Mouse (Mus musculus) embryonic facial prominence, embryonic 15.5 days (tissue): ENCODE measurements around the gene St3gal4. TPM values are rescaled to one million over a fixed set of nuclear protein-coding genes. Genes with fewer than 3 reads are reported as not detected.
"Not testable (repeated sequence)": the region's sequence is repeated elsewhere in the genome, so short reads cannot be mapped to it uniquely, and the experiment has no call there.

Experiments
- ATAC-seq: fragments of 200-750 bp; cut with Nextera tagmentation; 2 replicates; pipeline ENCODE4 v1.8.0; 2017; ENCODE audit warnings: low read depth, moderate TSS enrichment; ENCODE audit not compliant: insufficient number of reproducible peaks, low FRiP score, low TSS enrichment
- H3K27ac ChIP-seq: fragments of 300-500 bp; sonication (generic); replicated peaks from 2 replicates; pipeline ENCODE4 v1.5.1; 2015; ENCODE audit warnings: mild to moderate bottlenecking, inconsistent platforms
- H3K27me3 ChIP-seq: fragments of 300-500 bp; sonication (generic); 2 replicates; pipeline ENCODE4 v1.6.1; 2015; ENCODE audit warnings: inconsistent platforms
- H3K36me3 ChIP-seq: fragments of 300-500 bp; sonication (generic); 2 replicates; pipeline ENCODE4 v1.6.1; 2015; ENCODE audit warnings: mild to moderate bottlenecking, inconsistent platforms
- H3K4me1 ChIP-seq: fragments of 300-500 bp; sonication (generic); 2 replicates; pipeline ENCODE4 v1.6.1; 2015; ENCODE audit warnings: inconsistent platforms
- H3K4me2 ChIP-seq: fragments of 300-500 bp; sonication (generic); replicated peaks from 2 replicates; pipeline ENCODE4 v1.6.1; 2015; ENCODE audit warnings: mild to moderate bottlenecking, inconsistent platforms
- H3K4me3 ChIP-seq: fragments of 300-500 bp; sonication (generic); replicated peaks from 2 replicates; pipeline ENCODE4 v1.5.1; 2015; ENCODE audit warnings: mild to moderate bottlenecking, inconsistent platforms
- H3K9ac ChIP-seq: fragments of 300-500 bp; sonication (generic); 2 replicates; pipeline ENCODE4 v1.6.1; 2015; ENCODE audit warnings: inconsistent platforms
- H3K9me3 ChIP-seq: fragments of 300-500 bp; sonication (generic); replicated peaks from 2 replicates; pipeline ENCODE4 v1.6.1; 2016; ENCODE audit warnings: inconsistent platforms
- WGBS: fragments of 180-500 bp; shearing (Covaris S2); methylation state at CpG from one replicate; pipeline ENCODE4 v1.1.7; 2015; 5-methylcytosine and 5-hydroxymethylcytosine counted together
- polyA plus RNA-seq: library from polyadenylated mRNA; unstranded; fragments of >200 nt; fragmentation: Nextera tagmentation; extraction: Ambion mirVana; gene quantifications from 2 replicates; pipeline ENCODE4 v1.2.1, GENCODE M21; 2015

Gene St3gal4
- polyA plus RNA-seq, 1 experiment from 2014 or later: 42.8 TPM

DNA sequence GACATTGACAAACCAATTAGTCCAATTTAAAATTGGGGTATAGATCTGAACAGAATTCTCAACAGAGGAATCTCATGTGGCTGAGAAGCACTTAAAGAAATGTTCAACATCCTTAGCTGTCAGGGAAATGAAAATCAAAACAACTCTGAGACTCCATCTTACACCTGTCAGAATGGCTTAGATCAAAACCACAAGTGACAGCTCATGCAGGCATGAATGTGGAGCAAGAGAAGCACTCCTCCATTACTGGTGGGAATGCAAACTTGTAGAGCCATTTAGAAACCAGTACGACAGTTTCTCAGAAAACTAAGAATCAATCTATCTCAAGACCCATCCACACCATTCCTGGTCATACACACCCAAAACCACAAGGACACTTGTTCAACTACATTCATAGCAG, 33.9 kb upstream of the St3gal4 start:
- no peaks in the 10 kb centered on the region for H3K27me3 ChIP-seq
- H3K9me3 ChIP-seq: no peaks in the 10 kb centered on the region
- H3K4me2 ChIP-seq: no peak overlapping the region
- peaks cover 23% of the 10 kb centered on the region for H3K4me1 ChIP-seq
- no peak overlapping the region for H3K27ac ChIP-seq
- ATAC-seq: no peak
- H3K4me3 ChIP-seq: no peak overlapping the region
- no peak overlapping the region for H3K9ac ChIP-seq
- 72% methylated on average over 1 of the region's 1 CpGs for WGBS
- H3K36me3 ChIP-seq: no peaks in the 10 kb centered on the region

DNA sequence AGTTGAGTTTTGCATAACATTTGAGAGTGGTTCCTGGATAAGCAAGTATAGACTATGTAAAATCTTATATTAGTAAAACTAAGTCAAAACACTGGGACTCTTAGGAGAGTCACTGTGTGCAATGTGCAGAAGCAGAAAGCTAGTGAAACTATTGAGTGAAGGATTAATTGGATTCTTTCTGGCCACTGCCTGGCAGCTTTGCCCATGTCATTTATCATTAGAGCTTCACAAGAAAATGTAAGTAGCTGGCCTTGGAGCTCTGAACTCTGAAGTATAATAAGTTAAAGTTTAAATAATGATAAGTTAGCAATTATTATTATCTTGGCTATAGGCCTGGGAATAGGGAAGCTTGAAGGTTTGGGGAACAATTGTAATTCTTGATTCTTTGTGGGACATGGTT, 29.8 kb upstream of the St3gal4 start:
- not testable (repeated sequence) for H3K4me2 ChIP-seq, ATAC-seq, H3K4me3 ChIP-seq, H3K27me3 ChIP-seq, H3K9ac ChIP-seq, H3K9me3 ChIP-seq, H3K27ac ChIP-seq, H3K36me3 ChIP-seq, H3K4me1 ChIP-seq

DNA sequence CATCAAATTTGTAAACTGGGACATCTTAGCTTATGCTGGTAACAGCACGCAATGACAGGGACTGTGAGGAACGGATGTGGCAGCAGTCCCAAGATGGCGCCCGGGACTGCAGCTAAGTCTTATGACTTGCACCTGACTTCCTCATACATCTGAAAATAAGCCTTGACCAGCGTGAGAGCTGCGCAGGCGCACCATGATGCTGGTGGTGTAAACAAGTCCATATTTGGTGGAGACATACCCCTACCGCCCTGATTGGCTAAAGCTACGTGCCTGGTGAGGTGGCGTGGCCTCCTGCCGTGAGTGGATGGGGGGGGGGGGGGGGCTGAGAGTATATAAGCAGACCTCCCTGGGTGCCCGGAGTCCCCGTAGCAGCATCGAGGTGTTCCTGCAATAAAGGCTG, 28.2 kb upstream of the St3gal4 start:
- not testable (repeated sequence) for H3K9me3 ChIP-seq, H3K4me2 ChIP-seq, H3K36me3 ChIP-seq, H3K4me1 ChIP-seq, H3K27me3 ChIP-seq, H3K4me3 ChIP-seq, H3K27ac ChIP-seq, ATAC-seq, H3K9ac ChIP-seq
- 90% methylated on average over 14 of the region's 14 CpGs for WGBS

DNA sequence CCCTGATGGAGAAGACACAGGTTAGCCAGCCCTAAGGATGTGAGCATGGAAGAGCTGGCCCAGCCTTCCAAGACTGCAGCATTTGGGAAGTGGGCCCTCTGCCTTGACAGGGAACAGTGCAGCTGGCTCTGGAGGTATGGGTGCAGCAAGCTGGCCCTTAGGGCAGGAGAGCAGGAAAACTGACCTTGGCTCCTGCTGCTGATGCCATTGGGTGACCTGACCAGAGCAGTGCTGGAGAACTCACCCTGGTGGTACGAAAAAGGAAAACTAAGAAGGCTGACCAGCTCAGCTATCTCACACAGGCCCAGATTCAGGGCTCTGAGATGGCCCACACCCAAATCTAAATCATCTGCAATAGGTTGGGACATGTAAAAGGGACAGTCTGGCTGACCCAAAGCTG, 26.8 kb upstream of the St3gal4 start:
- H3K4me1 ChIP-seq: no peaks in the 10 kb centered on the region
- H3K27ac ChIP-seq: no peak overlapping the region
- no peak overlapping the region for H3K4me2 ChIP-seq
- ATAC-seq: peak; percentile 19; the same call in 1 of the 2 replicates
- no peaks in the 10 kb centered on the region for H3K36me3 ChIP-seq
- no peaks in the 10 kb centered on the region for H3K27me3 ChIP-seq
- no peaks in the 10 kb centered on the region for H3K9me3 ChIP-seq
- H3K4me3 ChIP-seq: no peak overlapping the region
- WGBS: 90% methylated on average over 1 of the region's 1 CpGs
- no peak overlapping the region for H3K9ac ChIP-seq

DNA sequence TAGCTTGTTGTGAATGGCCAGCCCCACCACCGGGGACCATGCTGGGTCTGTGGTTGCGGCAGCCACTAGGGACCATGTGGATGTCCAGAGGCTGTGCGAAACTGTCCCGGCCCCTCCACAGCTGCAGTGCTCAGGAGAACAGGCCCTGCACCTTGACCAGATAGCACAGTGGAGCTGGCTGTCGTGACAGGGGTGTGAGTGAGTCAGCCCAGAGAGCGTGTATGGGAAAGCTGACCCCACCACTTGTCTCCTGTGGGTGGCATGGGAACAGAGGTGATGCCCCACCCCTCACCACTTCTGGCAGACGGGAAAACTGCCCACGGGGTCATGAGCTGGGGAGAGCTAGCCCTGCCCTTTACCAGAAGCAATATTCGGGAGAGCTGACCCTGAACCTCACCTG, 26.1 kb upstream of the St3gal4 start:
- Histone ChIP-seq H3K27ac (no peak overlapping the region), H3K4me3 (no peak overlapping the region), H3K9me3 (no peaks in the 10 kb centered on the region), H3K4me2 (no peak overlapping the region), H3K4me1 (0 out of 2 replicates have a peak, but pooled peaks cover 5% of the 10 kb centered on the region), H3K9ac (no peak overlapping the region), H3K27me3 (no peaks in the 10 kb centered on the region), H3K36me3 (no peaks in the 10 kb centered on the region)
- 87% methylated on average over 9 of the region's 9 CpGs for WGBS
- no peak for ATAC-seq

DNA sequence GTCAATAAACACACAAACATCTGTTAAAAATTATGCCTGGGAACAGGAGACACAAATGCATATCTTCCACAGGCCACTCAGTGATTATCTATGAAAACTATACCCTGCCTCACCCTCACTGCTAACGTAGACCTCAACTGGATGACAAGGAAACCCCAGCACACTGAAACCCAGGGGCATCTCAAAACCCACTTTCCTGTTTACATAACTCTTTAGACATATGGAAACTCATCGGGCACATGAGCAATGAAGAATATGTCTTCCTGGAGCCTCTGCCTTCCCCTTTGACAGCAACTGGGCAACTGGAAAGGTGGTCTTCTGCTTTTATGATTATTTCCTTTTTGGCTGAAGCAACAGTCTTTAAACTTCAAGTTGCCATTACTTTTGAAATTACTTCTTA, 23.2 kb upstream of the St3gal4 start:
- ATAC-seq: no peak
- Histone ChIP-seq H3K27me3 (no peaks in the 10 kb centered on the region), H3K27ac (no peak overlapping the region), H3K4me2 (no peak overlapping the region), H3K4me3 (no peak overlapping the region), H3K9ac (no peak overlapping the region), H3K36me3 (no peaks in the 10 kb centered on the region), H3K4me1 (0 out of 2 replicates have a peak, but pooled peaks cover 8% of the 10 kb centered on the region), H3K9me3 (no peaks in the 10 kb centered on the region)
- WGBS: 56% methylated on average over 2 of the region's 2 CpGs

DNA sequence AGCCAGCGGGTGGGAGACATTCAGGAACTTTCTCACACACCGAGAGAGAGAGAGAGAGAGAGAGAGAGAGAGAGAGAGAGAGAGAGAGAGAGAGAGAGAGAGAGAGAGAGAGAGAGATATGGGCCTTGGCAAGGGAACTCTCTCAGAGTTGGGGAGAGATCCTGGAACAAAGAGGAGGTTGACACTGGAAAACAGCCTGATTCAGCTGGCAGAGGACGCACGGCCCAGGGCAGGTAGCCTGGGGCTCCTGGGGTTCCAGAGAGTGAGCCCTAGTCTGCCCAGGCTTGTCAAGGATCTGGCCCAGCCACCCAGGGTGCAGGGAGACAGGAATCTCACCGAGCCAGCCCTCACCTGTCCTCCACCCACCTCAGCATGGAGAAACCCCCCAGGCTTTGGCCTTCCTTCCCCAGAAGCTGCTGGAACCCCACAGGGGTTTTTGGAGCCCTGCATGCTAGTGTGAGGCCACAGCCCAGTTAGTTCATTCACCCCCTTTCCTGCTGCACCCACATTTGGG, 20.2 kb upstream of the St3gal4 start:
- Histone ChIP-seq H3K4me3 (no peak overlapping the region), H3K27ac (no peak overlapping the region), H3K4me2 (no peak overlapping the region), H3K9me3 (no peaks in the 10 kb centered on the region), H3K27me3 (no peaks in the 10 kb centered on the region), H3K9ac (no peak overlapping the region), H3K4me1 (0 out of 2 replicates have a peak, but pooled peaks cover 8% of the 10 kb centered on the region), H3K36me3 (no peaks in the 10 kb centered on the region)
- no peak for ATAC-seq
- 52% methylated on average over 5 of the region's 5 CpGs for WGBS

DNA sequence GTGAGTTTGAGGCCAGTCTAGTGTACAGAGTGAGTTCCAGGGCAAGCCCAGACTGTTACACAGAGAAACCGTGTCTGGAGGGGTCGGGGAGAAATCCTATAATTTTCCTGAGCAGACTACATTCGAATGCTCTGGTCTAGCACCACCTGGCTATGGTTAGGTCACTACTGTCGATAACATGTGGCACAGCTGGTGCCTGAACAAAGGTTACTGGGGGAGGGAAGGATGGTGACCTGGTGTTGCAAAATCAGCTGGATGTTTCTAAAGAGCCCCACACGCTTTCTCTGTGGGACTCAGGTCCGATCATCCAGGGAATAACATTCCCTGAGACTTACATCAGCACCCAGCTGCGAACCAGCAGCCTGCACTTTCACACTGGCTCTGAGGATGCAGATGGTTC, 19.0 kb upstream of the St3gal4 start:
- no peak overlapping the region for H3K4me2 ChIP-seq
- H3K27me3 ChIP-seq: no peaks in the 10 kb centered on the region
- H3K27ac ChIP-seq: no peak overlapping the region
- no peaks in the 10 kb centered on the region for H3K9me3 ChIP-seq
- no peaks in the 10 kb centered on the region for H3K36me3 ChIP-seq
- no peak overlapping the region for H3K9ac ChIP-seq
- H3K4me3 ChIP-seq: no peak overlapping the region
- WGBS: 53% methylated on average over 7 of the region's 7 CpGs
- H3K4me1 ChIP-seq: 0 out of 2 replicates have a peak, but pooled peaks cover 8% of the 10 kb centered on the region
- no peak for ATAC-seq

DNA sequence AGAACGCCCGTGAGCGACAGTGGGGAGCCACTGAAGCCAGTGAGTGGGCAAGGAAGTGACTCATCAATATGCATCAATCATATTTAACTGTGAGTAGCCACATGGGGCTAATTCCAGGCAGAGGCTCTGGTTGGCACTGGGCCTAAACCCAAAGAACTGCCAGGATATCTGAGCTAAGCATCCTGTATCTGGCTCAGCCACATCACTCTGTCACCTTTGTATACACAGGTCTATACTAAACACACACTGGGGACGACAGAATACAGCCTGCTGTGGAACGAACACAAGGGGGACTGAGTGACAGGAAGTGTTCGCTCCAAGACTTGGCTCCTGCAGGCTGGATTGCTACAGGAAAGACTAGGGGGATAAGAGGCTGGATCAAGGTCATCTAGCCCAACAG, 16.5 kb upstream of the St3gal4 start:
- H3K4me2 ChIP-seq: no peak overlapping the region
- no peak overlapping the region for H3K9ac ChIP-seq
- H3K4me1 ChIP-seq: 0 out of 2 replicates have a peak, but pooled peaks cover 8% of the 10 kb centered on the region
- no peaks in the 10 kb centered on the region for H3K36me3 ChIP-seq
- no peaks in the 10 kb centered on the region for H3K27me3 ChIP-seq
- no peaks in the 10 kb centered on the region for H3K9me3 ChIP-seq
- H3K4me3 ChIP-seq: no peak overlapping the region
- H3K27ac ChIP-seq: no peak overlapping the region
- no peak for ATAC-seq
- WGBS: 70% methylated on average over 6 of the region's 6 CpGs

DNA sequence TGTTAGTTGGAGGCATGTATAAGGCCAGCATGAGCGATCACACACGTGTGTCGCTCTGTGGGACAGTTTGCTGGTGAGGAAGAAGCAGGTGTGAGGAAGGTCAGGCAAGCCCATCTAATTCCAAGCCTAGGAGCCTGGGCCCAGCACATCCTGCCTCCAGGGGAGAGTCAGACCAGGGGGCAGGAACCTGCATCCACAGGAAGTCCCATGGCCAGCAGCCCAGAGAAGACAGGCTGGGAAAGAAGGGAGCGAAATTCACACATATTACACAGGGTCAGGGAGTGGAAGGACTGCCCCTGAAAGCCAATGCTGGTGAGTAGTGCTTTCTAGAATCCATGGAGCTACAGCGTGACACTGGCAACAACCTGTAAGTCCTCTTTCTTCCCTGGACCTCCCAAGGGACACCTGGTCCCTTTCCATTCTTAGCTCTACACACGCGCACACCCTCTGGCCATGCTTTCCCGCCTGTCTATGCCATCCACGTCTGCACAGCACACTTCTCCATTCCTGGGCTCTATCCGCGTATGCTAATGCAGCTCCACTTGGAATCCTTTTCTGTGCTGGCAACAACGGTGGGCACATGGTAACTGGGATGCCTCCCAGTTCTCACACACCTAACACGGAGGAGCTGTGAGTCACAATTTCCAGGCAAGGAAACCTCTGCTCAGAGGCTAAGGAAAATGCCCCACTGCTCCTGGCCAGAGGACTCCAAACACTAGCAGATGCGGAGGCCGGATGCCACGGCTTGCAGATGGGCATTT, 12.7 kb upstream of the St3gal4 start:
- Histone ChIP-seq H3K27me3 (no peaks in the 10 kb centered on the region), H3K27ac (no peak overlapping the region), H3K4me2 (no peak overlapping the region), H3K36me3 (0 out of 2 replicates have a peak, but pooled peaks cover 5% of the 10 kb centered on the region), H3K4me3 (no peak overlapping the region), H3K4me1 (no peaks in the 10 kb centered on the region), H3K9ac (no peak overlapping the region), H3K9me3 (no peaks in the 10 kb centered on the region)
- no peak for ATAC-seq
- 82% methylated on average over 16 of the region's 16 CpGs for WGBS

DNA sequence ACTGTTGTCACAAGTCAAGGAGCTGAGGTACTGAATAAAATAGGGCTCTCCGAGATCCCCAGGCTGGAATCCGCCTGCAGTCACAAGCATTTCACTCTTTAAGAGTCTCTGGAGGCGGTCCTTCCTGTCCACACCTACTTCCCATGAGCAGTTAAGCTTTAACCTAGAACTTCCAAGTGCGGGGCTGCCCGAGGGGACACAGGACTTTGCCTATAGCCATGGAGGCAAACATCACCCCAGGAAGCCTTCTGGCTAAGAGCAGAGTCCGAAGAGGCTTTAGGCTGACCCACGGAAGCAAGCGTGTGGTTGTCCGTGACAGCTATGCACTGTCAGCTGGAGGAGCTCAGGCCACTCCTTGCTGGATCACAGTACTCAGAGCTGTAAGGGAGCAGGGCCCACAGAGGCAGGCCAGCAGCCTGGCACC, 9.9 kb upstream of the St3gal4 start:
- Histone ChIP-seq H3K4me3 (no peak overlapping the region), H3K27me3 (no peaks in the 10 kb centered on the region), H3K36me3 (peaks cover 19% of the 10 kb centered on the region), H3K4me2 (no peak overlapping the region), H3K9ac (no peak overlapping the region), H3K27ac (no peak overlapping the region), H3K9me3 (no peaks in the 10 kb centered on the region), H3K4me1 (no peaks in the 10 kb centered on the region)
- 86% methylated on average over 9 of the region's 9 CpGs for WGBS
- ATAC-seq: no peak

DNA sequence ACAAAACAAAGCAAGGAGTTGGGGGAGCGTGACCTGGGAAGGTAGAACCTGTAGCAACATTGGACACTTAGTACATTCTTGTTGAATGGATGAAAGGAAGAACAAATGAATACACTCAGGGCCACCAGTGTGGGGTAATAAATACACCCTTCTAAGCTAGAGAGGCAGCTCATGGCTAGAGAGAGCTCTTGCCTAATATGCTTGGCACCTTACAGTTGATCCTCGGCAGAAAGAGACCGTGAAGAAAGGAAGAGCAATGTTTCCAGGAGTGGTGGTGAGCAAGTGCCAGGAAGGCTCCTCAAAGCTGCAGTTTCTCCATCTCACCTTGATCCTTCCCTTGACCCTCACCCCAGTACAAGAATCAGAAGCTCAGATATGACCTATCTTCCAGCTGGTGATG, 9.5 kb upstream of the St3gal4 start:
- H3K4me1 ChIP-seq: no peaks in the 10 kb centered on the region
- H3K27me3 ChIP-seq: no peaks in the 10 kb centered on the region
- H3K27ac ChIP-seq: no peak overlapping the region
- no peak overlapping the region for H3K4me3 ChIP-seq
- H3K4me2 ChIP-seq: no peak overlapping the region
- no peaks in the 10 kb centered on the region for H3K9me3 ChIP-seq
- H3K36me3 ChIP-seq: peaks cover 22% of the 10 kb centered on the region
- no peak for ATAC-seq
- no peak overlapping the region for H3K9ac ChIP-seq
- WGBS: 87% methylated on average over 3 of the region's 3 CpGs
